Mouse (Mus musculus): Measurements from ENCODE around the gene Dlgap1. TPM values are rescaled to one million over a fixed set of nuclear protein-coding genes. Genes with fewer than 3 reads are reported as not detected.

Gene Dlgap1
- total and polyA plus RNA-seq, 3 experiments = 0.39 to 1.6 (median 0.52) TPM

DNA sequence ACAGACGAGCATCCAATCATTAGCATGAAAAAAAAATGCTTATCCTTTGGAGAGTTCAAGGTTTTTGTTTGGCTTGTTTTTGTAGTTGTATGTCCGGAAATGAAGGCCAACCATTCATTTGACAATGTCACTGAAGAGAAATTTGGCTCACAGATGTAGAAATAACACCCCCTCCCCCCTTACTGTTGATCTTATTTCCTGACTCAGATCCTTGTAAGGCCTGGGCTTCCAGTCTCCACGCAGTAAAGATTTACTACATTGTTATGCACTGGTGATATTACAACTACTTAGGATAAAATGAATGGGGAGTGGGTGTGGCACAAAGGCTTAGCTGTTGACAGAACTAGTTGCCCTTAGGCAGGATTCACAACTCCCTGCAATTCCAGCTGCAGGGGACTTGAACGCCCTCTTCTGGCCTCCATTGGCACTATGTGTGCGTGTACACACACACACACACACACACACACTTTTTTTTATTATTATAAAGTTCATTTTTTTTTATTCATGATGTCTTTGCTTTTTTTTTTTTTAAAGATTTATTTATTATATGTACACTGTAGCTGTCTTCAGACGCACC, 897.8 kb downstream of the Dlgap1 start:
- Histone ChIP-seq H3K9ac (ENCODE audit: low read depth, low read length) (no peak overlapping the region), H3K27ac (no peak overlapping the region), H3K27me3 (ENCODE audit: control insufficient read depth, insufficient read depth, low read length) (no peaks in the 10 kb centered on the region), H3K36me3 (ENCODE audit: control insufficient read depth, insufficient read depth, low read length) (no peaks in the 10 kb centered on the region), H3K4me1 (ENCODE audit: control insufficient read depth, insufficient read depth, low read length) (no peaks in the 10 kb centered on the region), H3K79me2 (replicated peaks; ENCODE audit: control insufficient read depth, insufficient read depth, low read length) (no peaks in the 10 kb centered on the region), H3K4me3 (no peak overlapping the region)
- no peak for TF ChIP-seq CTCF (IDR thresholded peaks at IDR 0.05)
- TF ChIP-seq POLR2A (IDR thresholded peaks at IDR 0.05; ENCODE audit: insufficient read depth, low read depth, low read length) = no peak
- TF ChIP-seq EP300 (IDR thresholded peaks at IDR 0.05; ENCODE audit: insufficient read depth, low read depth, low read length) = no peak
- WGBS = 69% methylated on average over 6 of the region's 6 CpGs
- DNase-seq = no peak
- intact Hi-C loops (cut with DNase I) = no loop called here

DNA sequence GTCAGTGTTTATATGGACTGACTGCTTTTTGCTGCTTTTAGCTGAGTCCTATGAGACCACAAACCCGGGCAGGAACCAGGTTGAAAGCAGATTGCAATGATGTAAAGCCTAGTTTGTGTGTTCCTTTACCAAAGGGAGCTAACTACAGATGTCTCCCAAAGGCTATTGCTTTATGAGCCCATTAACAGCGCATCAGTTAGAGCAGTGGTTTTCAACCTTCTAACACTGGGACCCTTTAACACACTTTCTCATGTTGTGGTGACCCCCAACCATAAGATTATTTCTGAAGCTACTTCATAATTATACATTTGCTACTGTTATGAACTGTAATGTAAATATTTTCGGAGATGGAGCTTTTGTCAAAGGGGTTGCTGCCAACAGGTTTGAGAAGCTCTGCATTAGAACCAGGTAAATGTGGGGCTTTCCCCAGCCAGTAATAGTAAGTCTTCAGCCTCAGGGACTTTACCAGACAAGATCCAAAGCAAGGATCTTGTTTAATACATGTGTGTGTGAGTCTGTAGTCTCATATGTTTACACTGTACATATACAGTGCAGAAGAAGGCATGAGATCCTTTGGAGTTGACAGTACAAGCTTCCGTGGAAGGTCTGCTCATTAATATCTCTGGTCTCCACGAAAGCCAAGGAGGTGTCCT, 899.8 kb downstream of the Dlgap1 start:
- Histone ChIP-seq H3K36me3 (ENCODE audit: control insufficient read depth, insufficient read depth, low read length) (no peaks in the 10 kb centered on the region), H3K4me1 (ENCODE audit: control insufficient read depth, insufficient read depth, low read length) (no peaks in the 10 kb centered on the region), H3K27me3 (ENCODE audit: control insufficient read depth, insufficient read depth, low read length) (no peaks in the 10 kb centered on the region), H3K79me2 (replicated peaks; ENCODE audit: control insufficient read depth, insufficient read depth, low read length) (no peaks in the 10 kb centered on the region), H3K4me3 (no peak overlapping the region), H3K9ac (ENCODE audit: low read depth, low read length) (no peak overlapping the region), H3K27ac (no peak overlapping the region)
- 86% methylated on average over 5 of the region's 5 CpGs for WGBS
- TF ChIP-seq CTCF (IDR thresholded peaks at IDR 0.05) = no peak
- no peak for TF ChIP-seq EP300 (IDR thresholded peaks at IDR 0.05; ENCODE audit: insufficient read depth, low read depth, low read length)
- TF ChIP-seq POLR2A (IDR thresholded peaks at IDR 0.05; ENCODE audit: insufficient read depth, low read depth, low read length) = no peak
- no peak for DNase-seq
- intact Hi-C loops (cut with DNase I) = no loop called here

DNA sequence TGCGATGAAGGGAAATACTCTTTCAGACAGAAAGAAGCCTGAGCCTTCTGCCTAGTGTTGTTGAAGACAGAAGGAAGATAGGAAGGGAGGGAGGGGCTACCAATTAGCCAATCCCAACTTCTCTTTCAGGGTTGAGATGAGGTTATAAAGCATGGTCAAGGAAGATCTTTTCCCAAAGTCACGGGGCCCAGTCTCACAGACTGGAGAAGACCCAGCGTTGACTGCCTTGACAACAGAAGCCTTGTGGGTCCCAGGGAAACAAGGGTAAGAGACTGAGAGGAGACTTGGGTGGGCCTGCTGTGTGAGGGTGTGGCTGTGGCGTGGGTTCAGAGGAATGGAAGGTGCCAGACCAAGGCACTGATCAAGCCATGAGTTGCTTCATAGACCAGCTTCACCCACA, 901.7 kb downstream of the Dlgap1 start:
- Histone ChIP-seq H3K4me1 (ENCODE audit: control insufficient read depth, insufficient read depth, low read length) (no peaks in the 10 kb centered on the region), H3K36me3 (ENCODE audit: control insufficient read depth, insufficient read depth, low read length) (no peaks in the 10 kb centered on the region), H3K9ac (ENCODE audit: low read depth, low read length) (no peak overlapping the region), H3K27ac (no peak overlapping the region), H3K4me3 (no peak overlapping the region), H3K27me3 (ENCODE audit: control insufficient read depth, insufficient read depth, low read length) (0 out of 2 replicates have a peak, but pooled peaks cover 1% of the 10 kb centered on the region), H3K79me2 (replicated peaks; ENCODE audit: control insufficient read depth, insufficient read depth, low read length) (no peaks in the 10 kb centered on the region)
- no peak for DNase-seq
- intact Hi-C loops (cut with DNase I) = no loop called here
- WGBS = 90% methylated on average over 4 of the region's 4 CpGs
- TF ChIP-seq CTCF (IDR thresholded peaks at IDR 0.05) (no peak), POLR2A (IDR thresholded peaks at IDR 0.05; ENCODE audit: insufficient read depth, low read depth, low read length) (no peak), EP300 (IDR thresholded peaks at IDR 0.05; ENCODE audit: insufficient read depth, low read depth, low read length) (no peak)

Small RNAs within 50 kb of the gene (microRNA-seq; reads per million reads assigned to microRNA genes)
- 0 reads per million in 2 experiments for gene Mir1195

All from heart, adult 2 months (tissue).